Mouse (Mus musculus) spleen, adult 10 weeks (tissue): ENCODE data around the gene Igsf1. TPM values are rescaled to one million over a fixed set of nuclear protein-coding genes. Genes with fewer than 3 reads are reported as not detected.

Experiments
- polyA plus RNA-seq: library from polyadenylated mRNA; stranded (reverse); fragments of 350-450 nt; fragmentation: Illumina TruSeq; extraction: RNeasy Lipid Tissue Mini Kit (QIAGEN cat#74804); gene quantifications from one replicate; pipeline ENCODE4 v1.2.3, GENCODE M21; 2015; ENCODE audit warnings: low replicate concordance; ENCODE audit not compliant: insufficient read depth

Gene Igsf1
- polyA plus RNA-seq: not detected

GRCm38 (mm10) chrX:49797213-49798019 lies at the start of gene Igsf1:
Gene Igsf1, minus strand, starts transcription at chrX:49797749.

DNA sequence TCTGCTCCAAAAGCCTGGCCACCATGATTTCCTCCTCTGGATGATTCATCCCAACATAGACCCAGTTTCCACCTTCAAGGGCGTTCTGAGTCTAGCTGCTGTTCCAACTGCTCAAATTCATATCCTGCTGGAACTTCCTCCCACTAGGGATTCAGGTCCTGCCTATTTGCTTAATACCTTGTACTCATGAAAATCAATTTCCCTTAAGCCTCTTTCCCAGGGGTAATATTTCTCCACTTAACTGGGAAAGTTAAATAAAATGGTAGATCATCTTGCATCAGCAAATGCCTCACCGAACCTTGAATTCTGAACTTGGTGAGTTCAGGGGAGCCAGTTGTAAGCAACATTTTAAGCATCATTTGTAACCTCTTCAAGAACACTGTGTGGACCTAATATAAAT lies 62.6 kb downstream of the Igsf1 start, which contains the start of gene Olfr1321:
TSS of gene Olfr1321 (minus strand) at position 101 of the 400 bp plus-strand sequence.

Other genes starting within 250 kb of the Igsf1 start
- gene Olfr1320, start 125.4 kb downstream of the Igsf1 start, polyA plus RNA-seq: not detected
- gene Olfr1321, start 62.7 kb downstream of the Igsf1 start, polyA plus RNA-seq: not detected
- not detected for gene Olfr1322, start 93.7 kb upstream of the Igsf1 start, polyA plus RNA-seq
- gene Olfr1323, start 221.6 kb upstream of the Igsf1 start, polyA plus RNA-seq: not detected